Mouse (Mus musculus) hematopoietic multipotent progenitor cell, adult 10-12 weeks (in vitro differentiated cells): ENCODE data around the gene Grn. TPM values are rescaled to one million over a fixed set of nuclear protein-coding genes. Genes with fewer than 3 reads are reported as not detected.

Experiments
- polyA plus RNA-seq: library from polyadenylated mRNA; stranded (reverse); fragments of >175 nt; gene quantifications from 2 replicates; pipeline ENCODE4 v1.2.3, GENCODE M21; 2012; ENCODE audit warnings: low replicate concordance

Gene Grn
- 128 and 131 TPM in 2 replicates for polyA plus RNA-seq

GRCm38 (mm10) chr11:102430121-102431017, at the start of gene Grn:
Grn (plus strand) TSS chr11:102430315.

GRCm38 (mm10) chr11:102393238-102393634, 36.9 kb upstream of the Grn start, which contains the start of gene Rundc3a:
Rundc3a (plus strand) TSS chr11:102393403.

GRCm38 (mm10) chr11:102407834-102408215, 22.3 kb upstream of the Grn start, which contains the start of gene Slc25a39:
Slc25a39 (minus strand) TSS chr11:102407946.

GRCm38 (mm10) chr11:102447497-102447896, 17.4 kb downstream of the Grn start, which contains the start of gene Fam171a2:
Fam171a2 (minus strand) TSS chr11:102447682.

GRCm38 (mm10) chr11:102469648-102470357, 39.7 kb downstream of the Grn start, which contains the start of gene Itga2b:
Itga2b (minus strand) TSS chr11:102470122.

Other genes with a start within 250 kb of the Grn start
- 80.7 and 88.6 TPM in 2 replicates for gene Lsm12, start 245.0 kb upstream of the Grn start, polyA plus RNA-seq
- 19.6 and 22.2 TPM in 2 replicates for gene G6pc3, start 240.7 kb upstream of the Grn start, polyA plus RNA-seq
- 125 and 273 TPM in 2 replicates for gene Hdac5, start 200.1 kb upstream of the Grn start, polyA plus RNA-seq
- gene BC030867, start 181.4 kb upstream of the Grn start, polyA plus RNA-seq: 0.09 and 1.5 TPM in 2 replicates
- gene Asb16, start 161.6 kb upstream of the Grn start, polyA plus RNA-seq: 0.11 TPM in 1 of 2 replicates, not detected in the other
- 53.7 and 63.0 TPM in 2 replicates for gene Tmub2, start 145.4 kb upstream of the Grn start, polyA plus RNA-seq
- gene Atxn7l3, start 133.7 kb upstream of the Grn start, polyA plus RNA-seq: 76.6 and 104 TPM in 2 replicates
- 95.4 and 155 TPM in 2 replicates for gene Ubtf, start 110.6 kb upstream of the Grn start, polyA plus RNA-seq
- 8.9 and 573 TPM in 2 replicates for gene Slc4a1, start 64.1 kb upstream of the Grn start, polyA plus RNA-seq
- 9.0 and 32.0 TPM in 2 replicates for gene Rundc3a, start 36.9 kb upstream of the Grn start, polyA plus RNA-seq
- 108 and 335 TPM in 2 replicates for gene Slc25a39, start 22.4 kb upstream of the Grn start, polyA plus RNA-seq
- 0.61 and 0.83 TPM in 2 replicates for gene Fam171a2, start 17.4 kb downstream of the Grn start, polyA plus RNA-seq
- gene Itga2b, start 39.8 kb downstream of the Grn start, polyA plus RNA-seq: 9.0 TPM in 2 replicates
- gene Gpatch8, start 126.1 kb downstream of the Grn start, polyA plus RNA-seq: 12.9 and 21.0 TPM in 2 replicates
- gene Gm11627, start 149.1 kb downstream of the Grn start, polyA plus RNA-seq: not detected in 2 replicates
- 0.11 TPM in 1 of 2 replicates, not detected in the other for gene Fzd2, start 174.1 kb downstream of the Grn start, polyA plus RNA-seq
- gene Meioc, start 233.4 kb downstream of the Grn start, polyA plus RNA-seq: not detected in 2 replicates